Mouse (Mus musculus) ovary, adult 18-20 months (tissue): ENCODE measurements around the gene Adprh.
"Not testable (repeated sequence)": the region's sequence is repeated elsewhere in the genome, so short reads cannot be mapped to it uniquely, and the experiment has no call there.

ENCODE experiments used
- DNase-seq: peaks from one replicate; pipeline ENCODE4 v3.0.0; 2022; ENCODE audit warnings: low spot score, mixed read lengths

Gene Adprh

GRCm38 (mm10) chr16:38467091-38467916, 14.8 kb upstream of the Adprh start:
- DNase-seq = no peak

DNA sequence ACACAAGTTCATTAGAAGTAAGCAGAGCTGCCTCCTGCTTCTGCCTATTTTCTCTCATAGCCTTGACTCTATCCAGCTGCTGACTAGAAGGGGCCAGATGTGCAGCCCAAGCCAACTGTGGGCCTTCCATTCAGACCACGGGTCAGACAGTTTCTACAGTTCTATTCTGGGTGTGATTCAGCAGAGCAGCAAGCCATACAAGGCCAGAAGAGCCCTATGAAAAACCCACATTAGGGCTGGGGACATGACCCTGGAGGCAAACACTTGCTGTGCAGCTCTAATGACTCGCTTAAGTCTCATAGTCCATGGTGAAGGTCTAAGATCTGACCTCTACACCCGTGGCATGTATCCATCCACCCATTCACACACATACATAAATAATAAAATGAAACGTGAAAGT, 13.6 kb upstream of the Adprh start:
- no peak for DNase-seq

- no peak for DNase-seq
Measured at GRCm38 (mm10) chr16:38463305-38463704, 10.8 kb upstream of the Adprh start.

GRCm38 (mm10) chr16:38462161-38462560, 9.7 kb upstream of the Adprh start:
- DNase-seq = no peak

DNA sequence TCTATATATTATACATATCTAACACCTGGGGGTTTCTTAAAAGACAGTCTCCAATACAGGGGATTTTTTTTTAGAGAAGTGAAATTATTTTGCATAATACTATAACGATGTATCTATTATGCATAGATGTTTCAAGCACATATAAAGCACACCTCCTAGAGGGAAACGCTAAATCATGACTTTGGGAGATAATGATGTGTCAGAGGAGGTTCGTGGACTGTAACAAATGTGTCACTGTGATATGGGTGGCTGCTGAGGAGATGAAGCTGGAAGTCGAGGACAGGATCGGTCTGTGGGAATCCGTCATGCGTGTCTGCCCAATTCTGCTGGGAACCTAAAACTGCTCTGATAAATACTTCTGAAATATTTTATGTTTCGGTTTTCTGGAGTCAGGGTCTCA, 9.2 kb upstream of the Adprh start:
- no peak for DNase-seq

DNA sequence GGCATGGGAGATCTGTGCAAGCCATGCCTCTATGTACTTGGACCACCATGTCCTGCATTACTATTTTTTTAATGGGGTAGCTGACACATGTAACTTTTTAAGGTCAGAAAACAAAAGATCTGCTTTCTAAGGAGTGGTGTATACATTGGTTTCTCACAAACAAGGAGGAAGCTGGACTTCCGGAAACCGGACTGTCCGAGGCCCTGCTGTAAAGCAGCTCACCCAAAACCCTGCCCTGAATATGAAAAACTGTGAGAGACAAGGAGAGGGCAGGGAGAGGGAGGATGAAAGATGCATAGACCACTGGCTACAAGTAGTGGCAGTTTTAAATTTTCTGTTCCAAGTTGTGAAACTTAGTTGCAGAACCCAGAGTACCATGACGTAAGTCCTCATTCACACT, 7.5 kb upstream of the Adprh start:
- no peak for DNase-seq

GRCm38 (mm10) chr16:38458600-38459280, 6.2 kb upstream of the Adprh start:
- no peak for DNase-seq

- no peak for DNase-seq
Measured at GRCm38 (mm10) chr16:38456812-38457567, 4.5 kb upstream of the Adprh start.

DNA sequence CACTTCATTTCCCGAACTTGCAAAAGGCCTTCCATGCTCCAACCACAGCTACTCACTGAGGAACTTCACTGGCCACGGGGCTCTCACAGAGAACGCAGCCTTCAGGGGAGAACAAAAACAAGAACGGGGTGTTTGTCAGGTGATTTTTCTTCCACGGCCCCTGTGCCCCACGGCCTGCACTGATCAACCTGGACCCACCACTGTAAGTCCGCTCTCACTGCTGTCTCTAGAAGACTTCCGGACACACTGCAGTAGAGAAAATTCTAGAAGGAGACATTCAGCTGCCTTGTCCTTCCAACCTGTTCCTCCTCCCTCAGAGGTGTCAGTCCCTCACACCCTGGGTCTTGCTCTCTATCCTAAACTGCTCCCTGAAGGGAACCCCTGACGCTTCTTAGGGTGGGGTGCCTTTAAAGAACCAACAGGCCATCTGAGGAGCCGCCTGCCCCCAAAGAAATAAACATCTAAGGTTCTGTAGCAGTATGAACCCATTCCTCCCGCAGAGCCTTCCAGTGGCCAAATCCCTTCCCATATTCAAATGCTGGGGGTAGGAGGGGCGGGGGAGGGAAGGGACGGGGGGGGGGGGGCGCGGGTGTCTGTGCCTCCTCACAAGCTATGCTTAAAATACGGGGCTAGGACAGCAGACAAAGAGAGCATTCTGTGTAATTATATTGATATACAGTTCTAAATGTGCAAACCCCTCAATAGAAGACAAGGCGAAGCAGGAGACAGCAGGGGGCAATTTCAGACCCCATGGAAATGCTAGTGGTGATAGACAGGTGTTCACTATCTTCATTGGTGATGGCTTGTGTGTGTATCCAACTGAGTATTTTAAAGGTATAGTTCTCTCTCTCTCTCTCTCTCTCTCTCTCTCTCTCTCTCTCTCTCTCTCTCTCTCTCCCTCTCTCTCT, 3.3 kb upstream of the Adprh start, which contains the start of gene Cd80:
TSS of gene Cd80 (plus strand) at position 51 of the 908 bp plus-strand sequence.
- DNase-seq = no peak

- DNase-seq = no peak
Measured at GRCm38 (mm10) chr16:38454533-38455254, 2.2 kb upstream of the Adprh start.

DNA sequence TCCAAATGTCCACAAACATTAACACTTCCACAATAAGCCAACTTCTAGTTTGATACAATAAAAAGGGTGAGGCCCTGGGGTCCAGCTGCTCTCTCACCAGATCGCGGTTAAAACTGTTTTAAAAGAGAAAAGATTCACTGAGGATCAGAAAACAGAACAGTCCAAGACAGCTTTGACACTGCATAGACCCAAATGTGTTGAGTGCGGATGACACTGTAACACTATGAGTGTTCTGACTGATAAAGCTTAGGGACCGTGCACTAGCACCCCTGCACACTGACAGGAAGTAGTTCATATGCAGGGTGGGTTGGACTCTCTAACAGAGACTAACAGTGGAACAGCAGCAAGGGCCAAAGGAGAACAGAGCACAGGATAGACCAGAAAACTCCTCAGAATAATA, 1.4 kb upstream of the Adprh start:
- no peak for DNase-seq

- no peak for DNase-seq
Measured at GRCm38 (mm10) chr16:38453203-38453553, 675 bp upstream of the Adprh start.

DNA sequence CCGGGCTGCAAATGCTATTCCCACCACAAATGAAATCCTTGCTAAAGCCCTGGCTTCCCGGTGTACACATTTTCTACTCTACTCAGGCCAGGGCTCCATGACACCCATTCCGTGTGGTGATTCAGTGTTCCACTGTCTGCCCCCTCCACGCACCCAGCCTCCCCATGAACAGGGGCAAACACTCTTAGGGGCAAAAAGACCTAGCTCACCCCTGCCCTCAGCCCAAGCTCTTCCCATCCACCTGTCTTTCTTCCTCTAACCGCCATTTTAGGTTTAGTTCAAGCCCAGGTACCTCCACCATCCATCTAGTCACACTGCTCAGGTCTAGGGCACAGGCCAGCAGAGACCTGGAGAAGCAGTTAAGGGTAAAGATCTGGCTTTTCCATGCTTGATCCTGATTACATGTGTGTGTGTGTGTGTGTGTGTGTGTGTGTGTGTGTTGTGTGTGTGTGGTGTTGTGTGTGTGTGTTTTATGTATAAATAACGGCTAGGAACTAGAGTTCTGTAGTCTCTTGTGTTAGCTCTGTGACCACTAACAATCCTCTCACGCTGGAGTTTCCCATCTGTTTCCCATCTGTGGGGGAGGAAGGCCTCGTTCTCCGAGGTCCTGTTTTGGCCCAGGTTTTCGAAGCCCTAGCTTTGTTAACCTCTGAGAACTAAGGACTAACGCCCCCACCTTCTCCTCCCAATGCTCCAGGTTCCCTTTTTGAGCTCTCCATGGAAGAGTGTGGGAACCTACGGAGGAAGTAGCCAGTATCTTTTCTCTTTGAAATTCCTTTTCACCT, 890 bp downstream of the Adprh start:
- DNase-seq = no peak

GRCm38 (mm10) chr16:38450707-38451106, 1.8 kb downstream of the Adprh start:
- DNase-seq = no peak

GRCm38 (mm10) chr16:38448458-38448857, 4.0 kb downstream of the Adprh start:
- DNase-seq = no peak

DNA sequence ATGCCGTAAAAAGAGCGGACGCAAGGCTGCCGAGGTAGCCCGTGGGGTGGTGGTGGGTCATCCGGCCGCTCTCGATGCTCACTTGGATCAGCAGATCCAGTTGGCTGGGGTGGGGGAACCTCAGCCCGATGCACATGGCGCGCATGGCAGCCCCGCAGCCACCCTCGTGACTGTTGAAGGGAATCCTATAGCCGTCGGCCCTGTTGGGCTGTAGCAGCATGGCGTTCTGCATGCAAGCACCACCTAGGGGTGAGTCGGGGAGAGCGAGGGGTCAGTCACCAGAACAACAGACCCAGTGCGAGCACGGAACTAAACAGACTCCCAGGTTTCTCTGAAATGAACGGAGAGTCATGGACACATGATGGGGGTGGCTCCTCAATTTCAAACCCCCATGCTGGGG, 5.1 kb downstream of the Adprh start:
- no peak for DNase-seq

DNA sequence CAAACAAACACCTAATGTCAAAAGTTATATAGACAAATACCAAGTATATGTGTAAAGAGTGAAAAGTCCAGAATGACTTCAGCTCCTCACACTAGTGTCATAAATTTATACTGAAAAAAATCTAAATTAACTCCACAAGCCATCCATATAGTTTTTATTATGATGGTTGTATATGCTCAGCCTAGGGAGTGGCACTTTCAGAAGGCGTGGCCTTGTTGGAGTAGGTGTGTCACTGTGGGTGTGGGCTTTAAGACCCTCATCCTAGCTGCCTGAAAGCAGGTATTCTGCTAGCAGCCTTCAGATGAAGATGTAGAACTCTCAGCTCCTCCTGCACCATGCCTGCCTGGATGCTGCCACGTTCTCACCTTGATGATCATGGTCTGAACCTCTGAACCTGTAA, 6.4 kb downstream of the Adprh start:
- not testable (repeated sequence) for DNase-seq

GRCm38 (mm10) chr16:38445576-38445975, 6.9 kb downstream of the Adprh start:
- no peak for DNase-seq

- no peak for DNase-seq
Measured at GRCm38 (mm10) chr16:38445046-38445445, 7.5 kb downstream of the Adprh start.
